Mouse (Mus musculus): ENCODE data around the gene Ccdc167.

DNA sequence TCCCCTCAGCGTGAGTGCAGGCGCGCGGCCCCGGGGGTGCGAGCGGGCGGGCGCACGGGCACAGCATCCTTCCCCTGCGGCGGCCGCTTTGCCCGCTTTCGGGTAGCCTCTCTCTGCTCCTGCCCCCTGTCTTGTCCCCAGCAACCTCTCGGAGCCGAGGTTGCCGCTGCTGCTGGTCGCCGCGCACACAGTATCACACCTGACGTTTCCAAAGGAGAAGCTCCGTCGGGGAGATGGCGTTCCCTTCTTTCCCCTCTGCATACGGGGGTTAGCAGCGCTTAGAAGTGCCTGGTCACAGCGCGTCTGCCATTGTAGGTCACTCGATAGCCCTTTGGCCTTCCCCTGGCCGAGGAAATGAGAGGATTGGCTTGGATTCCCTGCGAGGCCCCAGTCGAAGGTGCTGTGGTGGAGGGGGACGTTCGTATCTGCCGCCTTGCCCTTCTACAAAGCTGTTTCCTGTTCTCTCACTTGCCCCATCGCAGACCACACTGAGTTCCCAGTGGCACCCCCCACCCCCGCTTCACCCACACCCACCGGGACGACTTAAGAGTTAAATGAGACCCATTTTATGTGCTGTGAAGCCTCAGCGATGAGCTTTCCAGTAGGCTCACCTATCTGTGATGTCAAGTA lies 56.0 kb downstream of the Ccdc167 start:
- no peak for TF ChIP-seq CTCF (IDR thresholded peaks at IDR 0.05; ENCODE audit: control insufficient read depth, insufficient read depth, insufficient read length)
- no peak for TF ChIP-seq MAX (IDR thresholded peaks at IDR 0.05)
- no peak for TF ChIP-seq MYOD1 (IDR thresholded peaks at IDR 0.05; ENCODE audit: control insufficient read depth, insufficient read length, low read depth)
- no peak for TF ChIP-seq MYOG (IDR thresholded peaks at IDR 0.05; ENCODE audit: control insufficient read depth, extremely low read depth, insufficient read length)
- no peak for TF ChIP-seq USF1 (IDR thresholded peaks at IDR 0.05; ENCODE audit: low read depth)
- TF ChIP-seq FOSL1 (IDR thresholded peaks at IDR 0.05; ENCODE audit: insufficient read depth, low read length, poor library complexity, severe bottlenecking) = no peak
- no peak for TF ChIP-seq CEBPB (IDR thresholded peaks at IDR 0.05; ENCODE audit: low read depth)

Data from C2C12 (cell line).